Mouse (Mus musculus) myocyte (in vitro differentiated cells): ENCODE measurements around the gene Lemd1. TPM values are rescaled to one million over a fixed set of nuclear protein-coding genes. Genes with fewer than 3 reads are reported as not detected.

Experiments used
- H3K27me3 ChIP-seq: one replicate; pipeline ENCODE4 v1.6.1; 2011; ENCODE audit not compliant: control insufficient read depth, insufficient read depth, insufficient read length
- H3K36me3 ChIP-seq: one replicate; pipeline ENCODE4 v1.6.1; 2011; ENCODE audit not compliant: control insufficient read depth, insufficient read depth
- H3K4me2 ChIP-seq: one replicate; pipeline ENCODE4 v1.6.1; 2011; ENCODE audit warnings: low read depth, control low read depth
- H3K4me3 ChIP-seq: one replicate; pipeline ENCODE4 v1.5.1; 2011; ENCODE audit warnings: mild to moderate bottlenecking, control low read depth, moderate library complexity
- H3K79me2 ChIP-seq: one replicate; pipeline ENCODE4 v1.6.1; 2011; ENCODE audit not compliant: control insufficient read depth, insufficient read depth
- H3ac ChIP-seq: one replicate; pipeline ENCODE4 v1.6.1; 2011; ENCODE audit not compliant: control insufficient read depth, insufficient read length
- CEBPB ChIP-seq: IDR thresholded peaks from 2 replicates; pipeline ENCODE4 v1.6.1; 2011; ENCODE audit warnings: mild to moderate bottlenecking, moderate library complexity; ENCODE audit not compliant: poor library complexity, insufficient read depth, severe bottlenecking
- E2F4 ChIP-seq: IDR thresholded peaks from one replicate; pipeline ENCODE4 v1.6.1; 2011; ENCODE audit warnings: mild to moderate bottlenecking, control low read depth, moderate library complexity; ENCODE audit not compliant: insufficient read depth
- MAX ChIP-seq: IDR thresholded peaks from one replicate; pipeline ENCODE4 v1.6.1; 2011; ENCODE audit warnings: low read depth, mild to moderate bottlenecking, control low read depth
- MYOD1 ChIP-seq, 3 experiments: IDR thresholded peaks; one replicate each; pipeline ENCODE4 v1.6.1; 2011; ENCODE audit warnings: control low read depth in 2 of 3, low read depth in 2 of 3, mild to moderate bottlenecking in 2 of 3, moderate library complexity in 1 of 3; ENCODE audit not compliant: insufficient read length in 2 of 3, control insufficient read depth in 1 of 3
- MYOG ChIP-seq, 3 experiments: IDR thresholded peaks; one replicate each; pipeline ENCODE4 v1.6.1; 2011; ENCODE audit warnings: control low read depth in 2 of 3, low read depth in 2 of 3, mild to moderate bottlenecking in 2 of 3; ENCODE audit not compliant: insufficient read length in 2 of 3, control insufficient read depth in 1 of 3, insufficient read depth in 1 of 3
- POLR2A ChIP-seq: IDR thresholded peaks from one replicate; pipeline ENCODE4 v1.6.1; 2011; ENCODE audit warnings: low read depth, mild to moderate bottlenecking, control low read depth, moderate library complexity; ENCODE audit not compliant: insufficient read length
- POLR2AphosphoS2 ChIP-seq: IDR thresholded peaks from one replicate; pipeline ENCODE4 v1.6.1; 2011; ENCODE audit warnings: low read depth, control low read depth; ENCODE audit not compliant: insufficient read length
- REST ChIP-seq: IDR thresholded peaks from one replicate; pipeline ENCODE4 v1.6.1; 2011; ENCODE audit warnings: mild to moderate bottlenecking, control low read depth, moderate library complexity; ENCODE audit not compliant: insufficient read depth, insufficient read length
- SRF ChIP-seq: IDR thresholded peaks from one replicate; pipeline ENCODE4 v1.6.1; 2011; ENCODE audit warnings: low read depth; ENCODE audit not compliant: control insufficient read depth, insufficient read length
- TCF12 ChIP-seq: IDR thresholded peaks from one replicate; pipeline ENCODE4 v1.6.1; 2011; ENCODE audit warnings: mild to moderate bottlenecking, control low read depth; ENCODE audit not compliant: poor library complexity, insufficient read depth, severe bottlenecking
- TCF3 ChIP-seq: IDR thresholded peaks from one replicate; pipeline ENCODE4 v1.6.1; 2011; ENCODE audit warnings: low read depth, control low read depth; ENCODE audit not compliant: insufficient read length
- USF1 ChIP-seq: IDR thresholded peaks from one replicate; pipeline ENCODE4 v1.6.1; 2011; ENCODE audit warnings: low read depth, mild to moderate bottlenecking, control low read depth, moderate library complexity
- polyA plus RNA-seq: library from polyadenylated mRNA; unstranded; fragments of >200 nt; fragmentation: generic; extraction: Trizol; gene quantifications from one replicate; pipeline ENCODE4 v1.2.1, GENCODE M21; 2012; ENCODE audit warnings: missing spikeins

Gene Lemd1
- polyA plus RNA-seq, 1 experiment: 0.49 TPM

DNA sequence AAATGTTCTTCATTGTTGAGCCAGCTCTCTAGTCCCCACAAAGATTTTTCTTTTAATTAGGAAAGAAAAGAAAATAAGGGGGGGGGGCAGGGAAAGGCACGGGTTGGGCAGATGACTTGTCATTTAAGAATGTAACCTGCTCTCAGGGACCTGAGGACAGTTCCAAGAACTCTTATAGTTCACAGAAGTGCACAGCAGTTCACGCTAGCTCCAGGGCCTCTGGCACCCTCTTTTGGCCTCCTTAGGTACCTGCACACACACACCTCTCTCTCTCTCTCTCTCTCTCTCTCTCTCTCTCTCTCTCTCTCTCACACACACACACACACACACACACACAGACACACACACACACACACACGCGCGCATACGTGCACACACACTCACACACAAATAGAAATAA lies 63.2 kb downstream of the Lemd1 start:
- no peaks in the 10 kb centered on the region for H3K36me3 ChIP-seq
- no peak for TF ChIP-seq E2F4
- H3ac ChIP-seq: no peak overlapping the region
- H3K4me3 ChIP-seq: no peak overlapping the region
- no peaks in the 10 kb centered on the region for H3K27me3 ChIP-seq
- no peak overlapping the region for H3K4me2 ChIP-seq
- no peaks in the 10 kb centered on the region for H3K79me2 ChIP-seq

DNA sequence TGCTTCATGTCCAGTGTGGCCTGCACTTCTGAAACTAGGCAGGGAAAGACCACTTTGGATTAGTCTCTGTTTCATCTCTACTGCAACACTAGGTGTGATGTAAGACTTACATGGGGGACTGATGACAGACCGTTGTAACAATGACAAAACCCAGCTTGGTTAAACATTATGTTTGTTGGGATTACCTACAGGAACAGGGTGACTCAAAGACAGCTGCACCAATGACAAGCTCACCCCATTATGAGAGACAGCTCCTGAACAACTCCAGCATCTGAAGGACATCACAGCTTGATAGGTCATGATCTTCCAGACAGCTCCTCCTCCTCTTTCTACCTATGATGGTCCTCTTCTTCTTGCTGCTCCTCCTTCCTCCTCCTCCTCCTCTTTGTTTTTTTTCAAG lies 69.1 kb downstream of the Lemd1 start:
- Histone ChIP-seq H3K27me3 (no peaks in the 10 kb centered on the region), H3K4me3 (no peak overlapping the region), H3K4me2 (no peak overlapping the region), H3K36me3 (no peaks in the 10 kb centered on the region), H3ac (no peak overlapping the region), H3K79me2 (no peaks in the 10 kb centered on the region)
- no peak for TF ChIP-seq REST
- no peak for TF ChIP-seq USF1
- peak; percentile 20; the same call in 1 of the 2 replicates for TF ChIP-seq CEBPB

DNA sequence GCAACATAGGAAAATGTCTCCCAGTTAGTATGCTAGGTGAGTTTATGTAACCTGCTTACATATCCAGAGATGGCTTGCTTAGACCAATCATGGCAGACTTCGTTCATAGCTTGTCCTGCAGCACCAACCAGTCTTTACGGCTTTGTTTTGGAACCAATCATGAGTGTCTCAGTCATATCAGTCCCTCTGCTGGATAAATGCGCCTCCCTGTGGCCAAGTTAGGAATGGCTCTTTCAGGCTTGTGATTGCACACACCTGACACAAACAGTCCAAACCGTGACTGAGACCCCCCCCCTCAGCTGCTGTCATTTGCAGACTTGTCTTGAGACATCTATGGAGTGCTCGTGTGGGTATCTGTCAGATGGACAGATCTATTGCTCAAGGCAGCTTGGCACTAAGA lies 69.8 kb downstream of the Lemd1 start:
- Histone ChIP-seq H3K79me2 (no peaks in the 10 kb centered on the region), H3ac (no peak overlapping the region), H3K4me3 (no peak overlapping the region), H3K27me3 (no peaks in the 10 kb centered on the region), H3K36me3 (no peaks in the 10 kb centered on the region), H3K4me2 (no peak overlapping the region)
- TF ChIP-seq CEBPB (no peak), REST (no peak), MYOG (IDR thresholded peaks at IDR 0.05; ENCODE audit: control insufficient read depth in 1 of 3, insufficient read depth in 1 of 3, insufficient read length in 2 of 3, low read depth in 2 of 3) (no peak), POLR2AphosphoS2 (no peak), TCF12 (no peak), USF1 (no peak), SRF (no peak), POLR2A (no peak), MAX (no peak), TCF3 (no peak), E2F4 (no peak), MYOD1 (IDR thresholded peaks at IDR 0.05; ENCODE audit: control insufficient read depth in 1 of 3, insufficient read length in 2 of 3, low read depth in 2 of 3) (no peak)

DNA sequence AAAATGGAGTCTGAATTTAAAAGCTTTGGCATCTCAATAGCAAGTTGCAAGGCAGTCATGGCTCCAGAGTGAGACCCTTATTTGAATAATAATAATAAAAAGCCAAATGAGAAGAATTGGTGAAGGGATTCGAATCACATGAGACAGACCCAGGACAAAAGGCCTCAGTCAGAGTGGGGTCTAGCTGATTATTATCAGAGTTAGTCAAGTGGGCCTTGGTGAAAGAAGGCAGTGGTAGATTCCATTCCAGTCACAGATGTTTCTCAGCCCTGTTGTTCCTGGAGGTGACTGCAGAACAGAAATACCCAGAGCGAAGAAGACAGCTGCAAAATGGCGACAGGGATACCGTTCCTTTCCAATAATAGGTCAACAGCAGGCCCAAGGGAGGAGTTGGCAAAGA lies 72.4 kb downstream of the Lemd1 start:
- Histone ChIP-seq H3K79me2 (no peaks in the 10 kb centered on the region), H3K4me2 (no peak overlapping the region), H3K27me3 (no peaks in the 10 kb centered on the region), H3K4me3 (no peak overlapping the region), H3K36me3 (no peaks in the 10 kb centered on the region), H3ac (no peak overlapping the region)
- peak in 1 of 3 experiments; percentile 36 for TF ChIP-seq MYOG (IDR thresholded peaks at IDR 0.05; ENCODE audit: control insufficient read depth in 1 of 3, insufficient read depth in 1 of 3, insufficient read length in 2 of 3, low read depth in 2 of 3)
- TF ChIP-seq TCF3: no peak
- no peak for TF ChIP-seq USF1
- no peak for TF ChIP-seq TCF12
- TF ChIP-seq MAX: no peak
- no peak for TF ChIP-seq POLR2AphosphoS2
- no peak for TF ChIP-seq SRF
- no peak for TF ChIP-seq CEBPB
- no peak for TF ChIP-seq E2F4
- TF ChIP-seq MYOD1 (IDR thresholded peaks at IDR 0.05; ENCODE audit: control insufficient read depth in 1 of 3, insufficient read length in 2 of 3, low read depth in 2 of 3): peak in 1 of 3 experiments; percentile 47

DNA sequence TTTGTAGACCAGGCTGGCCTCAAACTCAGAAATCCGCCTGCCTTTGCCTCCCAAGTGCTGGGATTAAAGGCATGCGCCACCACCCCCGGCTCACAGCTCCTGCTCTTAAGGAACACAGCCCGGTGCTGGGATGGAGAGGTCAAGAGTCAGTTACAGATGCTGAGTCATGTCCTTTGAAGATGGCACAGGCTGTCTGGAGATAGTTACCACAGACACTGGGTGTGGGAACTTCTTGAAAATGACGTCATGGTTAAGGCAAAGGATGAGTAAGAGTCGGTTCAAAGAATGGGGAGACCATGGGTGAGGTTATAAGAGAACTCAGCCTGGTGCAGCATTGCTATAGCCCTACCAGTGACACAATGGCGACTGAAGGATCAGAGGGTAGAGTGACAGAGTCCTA lies 73.3 kb downstream of the Lemd1 start:
- Histone ChIP-seq H3K36me3 (no peaks in the 10 kb centered on the region), H3ac (no peak overlapping the region), H3K4me2 (peak overlapping the region; percentile 13), H3K4me3 (no peak overlapping the region), H3K79me2 (no peaks in the 10 kb centered on the region), H3K27me3 (no peaks in the 10 kb centered on the region)
- no peak for TF ChIP-seq POLR2AphosphoS2
- TF ChIP-seq TCF3: no peak
- TF ChIP-seq MYOG (IDR thresholded peaks at IDR 0.05; ENCODE audit: control insufficient read depth in 1 of 3, insufficient read depth in 1 of 3, insufficient read length in 2 of 3, low read depth in 2 of 3): no peak

DNA sequence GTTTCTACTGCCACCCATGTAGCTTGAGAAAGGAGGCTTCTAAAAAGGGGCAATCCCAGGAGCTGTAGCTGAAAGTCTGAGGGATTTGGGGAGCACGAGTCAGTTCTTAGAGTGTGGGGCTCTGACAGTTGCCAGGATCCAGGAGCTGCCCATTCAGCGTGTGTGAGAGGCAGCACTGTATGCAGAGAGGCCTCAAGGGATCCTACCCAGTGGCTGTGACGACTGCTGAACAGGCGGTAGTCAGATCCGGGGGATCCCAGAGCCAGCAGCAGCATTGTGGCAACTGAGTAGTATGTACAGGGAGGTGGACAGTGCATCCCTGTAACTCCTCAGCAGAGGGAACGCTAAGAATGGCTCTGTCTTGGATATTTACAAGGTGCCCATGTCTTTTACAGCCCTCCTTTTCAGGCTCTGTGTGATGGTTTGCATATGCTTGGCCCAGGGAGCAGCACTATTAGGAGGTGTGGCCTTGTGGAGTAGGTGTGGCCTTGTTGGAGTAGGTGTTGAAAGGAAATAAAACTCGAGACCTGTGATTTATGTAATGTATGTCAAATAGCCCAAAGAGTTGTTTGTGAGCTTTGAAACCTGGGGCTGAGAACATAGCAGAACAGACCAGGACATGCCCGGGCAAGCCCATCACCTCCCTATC lies 74.1 kb downstream of the Lemd1 start:
- H3K36me3 ChIP-seq: no peaks in the 10 kb centered on the region
- H3K4me2 ChIP-seq: peak overlapping the region; percentile 13
- H3K27me3 ChIP-seq: no peaks in the 10 kb centered on the region
- H3K79me2 ChIP-seq: no peaks in the 10 kb centered on the region
- no peak for TF ChIP-seq TCF3
- no peak overlapping the region for H3K4me3 ChIP-seq
- H3ac ChIP-seq: no peak overlapping the region
